Mouse (Mus musculus): ENCODE measurements around the gene Umad1. TPM values are rescaled to one million over a fixed set of nuclear protein-coding genes. Genes with fewer than 3 reads are reported as not detected.

The Umad1 gene
- total RNA-seq, 1 experiment = 0.98 TPM

- Histone ChIP-seq H3K4me3 (ENCODE audit: insufficient read depth in 1 of 2, low read depth in 1 of 2, low read length in 2 of 2, poor library complexity in 1 of 2, severe bottlenecking in 1 of 2) (no peak overlapping the region), H3K36me3 (ENCODE audit: control insufficient read depth, insufficient read depth, low read length, poor library complexity, severe bottlenecking) (no peaks in the 10 kb centered on the region), H3K4me1 (ENCODE audit: control insufficient read depth in 2 of 2, insufficient read depth in 2 of 2, low read length in 2 of 2, poor library complexity in 1 of 2) (no peaks in the 10 kb centered on the region), H3K27ac (ENCODE audit: insufficient read depth, low read depth, low read length, poor library complexity, severe bottlenecking) (no peak overlapping the region), H3K9me3 (ENCODE audit: control insufficient read depth, insufficient read depth, low read depth, low read length) (no peaks in the 10 kb centered on the region), H3K9ac (ENCODE audit: insufficient read depth, low read depth, low read length, poor library complexity, severe bottlenecking) (no peak overlapping the region)
- in situ Hi-C loops (cut with MboI; ENCODE audit: low sequenced_read_pairs in 2 of 2, unreplicated experiment in 2 of 2) = no loop called here
- no peak for DNase-seq (ENCODE audit: low read depth, low spot score)
- TF ChIP-seq MAFK (IDR thresholded peaks at IDR 0.05; ENCODE audit: insufficient read depth, low read depth, low read length) = no peak
- TF ChIP-seq ZC3H11A (IDR thresholded peaks at IDR 0.05; ENCODE audit: borderline replicate concordance, low read depth, low read length) = no peak
- no peak for TF ChIP-seq ZNF384 (IDR thresholded peaks at IDR 0.05; ENCODE audit: low read depth, low read length)
- TF ChIP-seq CHD2 (IDR thresholded peaks at IDR 0.05; ENCODE audit: low read depth, low read length) = no peak
- no peak for TF ChIP-seq HCFC1 (IDR thresholded peaks at IDR 0.05; ENCODE audit: borderline replicate concordance, insufficient read depth, low read length)
Measured at GRCm38 (mm10) chr6:8479176-8479575, 220.1 kb downstream of the Umad1 start.

- H3K9me3 ChIP-seq (ENCODE audit: control insufficient read depth, insufficient read depth, low read depth, low read length) = no peaks in the 10 kb centered on the region
- H3K4me1 ChIP-seq (ENCODE audit: control insufficient read depth in 2 of 2, insufficient read depth in 2 of 2, low read length in 2 of 2, poor library complexity in 1 of 2) = peaks cover 0 to 3% of the 10 kb centered on the region in 2 experiments; a peak in 1 of 4 replicates
- no peak overlapping the region for H3K27ac ChIP-seq (ENCODE audit: insufficient read depth, low read depth, low read length, poor library complexity, severe bottlenecking)
- H3K36me3 ChIP-seq (ENCODE audit: control insufficient read depth, insufficient read depth, low read length, poor library complexity, severe bottlenecking) = no peaks in the 10 kb centered on the region
- no peak for DNase-seq (ENCODE audit: low read depth, low spot score)
- in situ Hi-C loops (cut with MboI; ENCODE audit: low sequenced_read_pairs in 2 of 2, unreplicated experiment in 2 of 2) = no loop called here
- H3K4me3 ChIP-seq (ENCODE audit: insufficient read depth in 1 of 2, low read depth in 1 of 2, low read length in 2 of 2, poor library complexity in 1 of 2, severe bottlenecking in 1 of 2) = no peak overlapping the region
- H3K9ac ChIP-seq (ENCODE audit: insufficient read depth, low read depth, low read length, poor library complexity, severe bottlenecking) = no peak overlapping the region
- TF ChIP-seq HCFC1 (IDR thresholded peaks at IDR 0.05; ENCODE audit: borderline replicate concordance, insufficient read depth, low read length) (no peak), ZNF384 (IDR thresholded peaks at IDR 0.05; ENCODE audit: low read depth, low read length) (no peak), CHD2 (IDR thresholded peaks at IDR 0.05; ENCODE audit: low read depth, low read length) (no peak), ZC3H11A (IDR thresholded peaks at IDR 0.05; ENCODE audit: borderline replicate concordance, low read depth, low read length) (no peak), MAFK (IDR thresholded peaks at IDR 0.05; ENCODE audit: insufficient read depth, low read depth, low read length) (no peak)
Measured at GRCm38 (mm10) chr6:8484437-8485275, 225.6 kb downstream of the Umad1 start.

- H3K9ac ChIP-seq (ENCODE audit: insufficient read depth, low read depth, low read length, poor library complexity, severe bottlenecking) = no peak overlapping the region
- no peak overlapping the region for H3K4me3 ChIP-seq (ENCODE audit: insufficient read depth in 1 of 2, low read depth in 1 of 2, low read length in 2 of 2, poor library complexity in 1 of 2, severe bottlenecking in 1 of 2)
- no peaks in the 10 kb centered on the region for H3K9me3 ChIP-seq (ENCODE audit: control insufficient read depth, insufficient read depth, low read depth, low read length)
- no peak overlapping the region for H3K27ac ChIP-seq (ENCODE audit: insufficient read depth, low read depth, low read length, poor library complexity, severe bottlenecking)
- no peaks in the 10 kb centered on the region for H3K36me3 ChIP-seq (ENCODE audit: control insufficient read depth, insufficient read depth, low read length, poor library complexity, severe bottlenecking)
- DNase-seq (ENCODE audit: low read depth, low spot score) = no peak
- H3K4me1 ChIP-seq (ENCODE audit: control insufficient read depth in 2 of 2, insufficient read depth in 2 of 2, low read length in 2 of 2, poor library complexity in 1 of 2) = peaks cover 0 to 3% of the 10 kb centered on the region in 2 experiments; a peak in 1 of 4 replicates
- no peak for TF ChIP-seq HCFC1 (IDR thresholded peaks at IDR 0.05; ENCODE audit: borderline replicate concordance, insufficient read depth, low read length)
- no peak for TF ChIP-seq MAFK (IDR thresholded peaks at IDR 0.05; ENCODE audit: insufficient read depth, low read depth, low read length)
- TF ChIP-seq ZC3H11A (IDR thresholded peaks at IDR 0.05; ENCODE audit: borderline replicate concordance, low read depth, low read length) = no peak
- TF ChIP-seq ZNF384 (IDR thresholded peaks at IDR 0.05; ENCODE audit: low read depth, low read length) = no peak
- TF ChIP-seq CHD2 (IDR thresholded peaks at IDR 0.05; ENCODE audit: low read depth, low read length) = no peak
- in situ Hi-C loops (cut with MboI; ENCODE audit: low sequenced_read_pairs in 2 of 2, unreplicated experiment in 2 of 2) = no loop called here
Measured at GRCm38 (mm10) chr6:8485414-8486175, 226.5 kb downstream of the Umad1 start.

- peaks cover 0 to 3% of the 10 kb centered on the region in 2 experiments; a peak in 1 of 4 replicates for H3K4me1 ChIP-seq (ENCODE audit: control insufficient read depth in 2 of 2, insufficient read depth in 2 of 2, low read length in 2 of 2, poor library complexity in 1 of 2)
- H3K9me3 ChIP-seq (ENCODE audit: control insufficient read depth, insufficient read depth, low read depth, low read length) = no peaks in the 10 kb centered on the region
- H3K9ac ChIP-seq (ENCODE audit: insufficient read depth, low read depth, low read length, poor library complexity, severe bottlenecking) = no peak overlapping the region
- no peaks in the 10 kb centered on the region for H3K36me3 ChIP-seq (ENCODE audit: control insufficient read depth, insufficient read depth, low read length, poor library complexity, severe bottlenecking)
- in situ Hi-C loops (cut with MboI; ENCODE audit: low sequenced_read_pairs in 2 of 2, unreplicated experiment in 2 of 2) = no loop called here
- DNase-seq (ENCODE audit: low read depth, low spot score) = no peak
- H3K27ac ChIP-seq (ENCODE audit: insufficient read depth, low read depth, low read length, poor library complexity, severe bottlenecking) = no peak overlapping the region
- H3K4me3 ChIP-seq (ENCODE audit: insufficient read depth in 1 of 2, low read depth in 1 of 2, low read length in 2 of 2, poor library complexity in 1 of 2, severe bottlenecking in 1 of 2) = no peak overlapping the region
- TF ChIP-seq ZC3H11A (IDR thresholded peaks at IDR 0.05; ENCODE audit: borderline replicate concordance, low read depth, low read length) = no peak
- no peak for TF ChIP-seq ZNF384 (IDR thresholded peaks at IDR 0.05; ENCODE audit: low read depth, low read length)
- no peak for TF ChIP-seq MAFK (IDR thresholded peaks at IDR 0.05; ENCODE audit: insufficient read depth, low read depth, low read length)
Measured at GRCm38 (mm10) chr6:8486391-8487043, 227.4 kb downstream of the Umad1 start.
